Mouse (Mus musculus) liver, adult (tissue): Measurements from ENCODE around the gene Gsap.

Experiments used
- GATA4 ChIP-seq: IDR thresholded peaks from 2 replicates; pipeline ENCODE4 v1.6.1; 2014; ENCODE audit warnings: mild to moderate bottlenecking, low read length; ENCODE audit not compliant: insufficient replicate concordance

The Gsap gene

GRCm38 (mm10) chr5:21232876-21233275 is 46.8 kb downstream of the Gsap start:
- TF ChIP-seq GATA4 = no peak

- TF ChIP-seq GATA4 = no peak
Observed at GRCm38 (mm10) chr5:21244575-21244974, 58.5 kb downstream of the Gsap start.

- TF ChIP-seq GATA4 = no peak
Observed at GRCm38 (mm10) chr5:21245241-21245640, 59.2 kb downstream of the Gsap start.

GRCm38 (mm10) chr5:21246794-21247193 is 60.7 kb downstream of the Gsap start:
- no peak for TF ChIP-seq GATA4

- no peak for TF ChIP-seq GATA4
Observed at GRCm38 (mm10) chr5:21247916-21248315, 61.9 kb downstream of the Gsap start.

- TF ChIP-seq GATA4 = no peak
Observed at GRCm38 (mm10) chr5:21248834-21249233, 62.8 kb downstream of the Gsap start.

GRCm38 (mm10) chr5:21254731-21255525 is 68.9 kb downstream of the Gsap start:
- TF ChIP-seq GATA4 = no peak

GRCm38 (mm10) chr5:21255551-21256132 is 69.6 kb downstream of the Gsap start:
- TF ChIP-seq GATA4 = no peak

- TF ChIP-seq GATA4 = no peak
Observed at GRCm38 (mm10) chr5:21257126-21257525, 71.1 kb downstream of the Gsap start.

- no peak for TF ChIP-seq GATA4
Observed at GRCm38 (mm10) chr5:21257806-21258205, 71.8 kb downstream of the Gsap start.

- no peak for TF ChIP-seq GATA4
Observed at GRCm38 (mm10) chr5:21260746-21261145, 74.7 kb downstream of the Gsap start.

GRCm38 (mm10) chr5:21261202-21261844 is 75.3 kb downstream of the Gsap start:
- no peak for TF ChIP-seq GATA4

- TF ChIP-seq GATA4 = no peak
Observed at GRCm38 (mm10) chr5:21263202-21264055, 77.4 kb downstream of the Gsap start.

- no peak for TF ChIP-seq GATA4
Observed at GRCm38 (mm10) chr5:21264352-21265021, 78.4 kb downstream of the Gsap start.

- TF ChIP-seq GATA4 = no peak
Observed at GRCm38 (mm10) chr5:21265049-21265448, 79.0 kb downstream of the Gsap start.
